Mouse (Mus musculus): Measurements from ENCODE around the gene Cutal. TPM values are rescaled to one million over a fixed set of nuclear protein-coding genes. Genes with fewer than 3 reads are reported as not detected.
A peak's percentile ranks its signal among the peaks of the same experiment; 100 is the strongest.
"Not testable (repeated sequence)": the region's sequence is repeated elsewhere in the genome, so short reads cannot be mapped to it uniquely, and the experiment has no call there.

The Cutal gene
- polyA plus RNA-seq (2012; rRNA removed) = 1.9 and 3.0 TPM in 2 replicates

DNA sequence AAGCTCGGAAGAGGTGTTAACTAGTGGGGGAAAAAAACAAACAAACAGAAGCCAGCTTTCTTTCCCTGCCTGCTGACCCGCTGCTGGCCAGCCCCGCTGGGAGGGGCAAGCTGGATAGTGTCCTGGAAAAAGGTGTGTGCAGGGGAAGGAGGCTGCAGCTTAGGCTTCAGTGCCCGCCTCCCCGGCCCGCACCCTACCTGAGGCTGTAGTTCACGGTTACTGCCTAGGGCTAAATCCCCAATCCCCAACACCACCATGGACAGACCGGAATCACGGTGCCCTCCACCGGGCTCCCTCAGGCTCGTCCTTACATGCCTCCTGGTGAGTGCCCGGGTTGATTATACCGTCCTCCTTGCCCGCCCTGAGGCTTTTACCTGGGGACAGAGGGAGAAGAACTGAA, at the start of gene Cutal:
Gene Cutal (plus strand): TSS at position 126 of the 400 bp plus-strand sequence.
- no peak for DNase-seq (ENCODE audit: low spot score)

DNA sequence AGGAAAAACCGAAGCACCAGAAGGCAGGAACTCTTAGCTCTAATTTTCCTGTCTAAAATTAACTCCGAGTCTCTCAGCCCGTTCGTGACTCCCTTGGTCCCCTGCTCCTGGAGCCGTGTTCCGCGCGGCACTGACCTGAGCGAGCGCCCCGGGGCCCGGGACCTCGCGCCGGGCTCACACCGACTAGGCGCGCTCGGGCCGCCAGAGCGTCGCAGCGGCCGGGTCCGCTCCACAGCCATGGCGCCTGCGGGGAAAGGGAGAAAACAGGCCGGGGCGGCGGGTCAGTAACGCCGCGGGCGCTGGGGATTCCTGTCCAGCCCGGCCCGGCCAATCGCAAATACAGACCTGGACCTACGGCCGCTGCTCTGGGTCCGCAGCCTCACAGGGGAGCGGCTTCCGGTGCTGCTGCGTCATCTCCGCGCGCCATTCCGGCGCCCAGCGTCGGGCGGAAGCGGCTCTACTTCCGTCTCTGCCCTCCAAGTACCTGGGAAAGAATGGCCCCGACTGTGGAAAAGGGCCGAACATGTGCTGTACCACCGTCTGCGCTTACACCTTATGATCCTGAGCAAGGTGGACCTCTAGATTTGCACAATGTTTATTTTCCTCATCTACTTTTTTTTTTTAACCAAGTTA, 48.3 kb upstream of the Cutal start, which contains the start of gene Fbxw2:
Gene Fbxw2 (minus strand): TSS at position 485 of the 633 bp plus-strand sequence.
- DNase-seq (ENCODE audit: low spot score) = peak; percentile 83

DNA sequence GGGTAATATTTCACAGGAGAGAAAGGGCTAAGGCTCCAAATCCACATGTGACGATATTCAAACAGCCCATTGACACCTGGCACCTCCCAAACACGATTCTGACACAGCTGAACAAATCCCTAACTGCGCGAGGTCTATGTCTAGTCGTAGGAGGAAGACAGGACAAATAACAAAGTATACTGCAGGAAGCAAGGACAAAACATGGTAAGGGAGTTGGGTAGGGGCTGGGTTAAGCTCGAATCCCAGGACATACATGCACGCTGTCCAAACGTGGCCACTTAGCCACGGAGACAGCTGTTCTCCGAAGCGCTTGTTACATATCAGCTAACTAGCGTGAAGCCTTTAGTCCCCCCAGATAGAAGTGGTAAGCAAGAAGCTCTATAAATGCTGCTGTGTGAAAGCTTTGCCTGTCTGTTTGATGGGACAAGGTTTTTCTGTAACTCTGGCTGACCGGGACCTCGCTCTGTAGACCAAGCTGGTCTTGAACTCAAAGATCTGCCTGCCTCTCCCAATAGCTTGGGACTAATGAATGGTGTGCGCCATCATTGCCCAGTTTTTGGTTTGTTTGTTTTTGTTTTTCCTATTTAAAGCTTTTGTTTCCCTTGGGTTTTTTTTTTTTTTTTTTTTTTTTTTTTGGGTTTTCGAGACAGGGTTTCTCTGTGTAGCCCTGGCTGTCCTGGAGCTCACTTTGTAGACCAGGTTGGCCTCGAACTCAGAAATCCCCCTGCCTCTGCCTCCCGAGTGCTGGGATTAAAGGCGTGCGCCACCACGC, 47.5 kb upstream of the Cutal start:
- DNase-seq (ENCODE audit: low spot score) = no peak

GRCm38 (mm10) chr2:34827591-34827990, 46.6 kb upstream of the Cutal start:
- no peak for DNase-seq (ENCODE audit: low spot score)

DNA sequence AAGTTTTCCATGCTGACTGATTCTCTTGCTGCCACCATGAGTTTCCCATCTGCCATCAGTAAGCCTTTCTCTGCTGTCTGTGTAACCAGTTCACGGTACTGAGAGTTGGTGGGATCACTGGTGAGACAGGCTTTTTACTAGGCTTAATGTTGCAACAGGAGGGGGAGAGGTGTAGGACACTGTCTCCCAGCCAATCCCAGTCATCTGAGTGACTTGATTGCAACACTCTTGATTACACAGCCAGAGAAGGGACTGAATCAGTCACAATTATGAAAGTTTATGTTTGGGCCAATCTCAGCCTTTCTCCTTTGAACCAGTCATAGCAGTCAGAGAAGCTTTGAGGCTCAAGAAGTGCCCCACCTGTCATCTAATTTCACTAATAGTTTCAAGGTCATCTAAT, 46.2 kb upstream of the Cutal start:
- no peak for DNase-seq (ENCODE audit: low spot score)

- DNase-seq (ENCODE audit: low spot score) = not testable (repeated sequence)
Measured at GRCm38 (mm10) chr2:34830066-34830465, 44.1 kb upstream of the Cutal start.

DNA sequence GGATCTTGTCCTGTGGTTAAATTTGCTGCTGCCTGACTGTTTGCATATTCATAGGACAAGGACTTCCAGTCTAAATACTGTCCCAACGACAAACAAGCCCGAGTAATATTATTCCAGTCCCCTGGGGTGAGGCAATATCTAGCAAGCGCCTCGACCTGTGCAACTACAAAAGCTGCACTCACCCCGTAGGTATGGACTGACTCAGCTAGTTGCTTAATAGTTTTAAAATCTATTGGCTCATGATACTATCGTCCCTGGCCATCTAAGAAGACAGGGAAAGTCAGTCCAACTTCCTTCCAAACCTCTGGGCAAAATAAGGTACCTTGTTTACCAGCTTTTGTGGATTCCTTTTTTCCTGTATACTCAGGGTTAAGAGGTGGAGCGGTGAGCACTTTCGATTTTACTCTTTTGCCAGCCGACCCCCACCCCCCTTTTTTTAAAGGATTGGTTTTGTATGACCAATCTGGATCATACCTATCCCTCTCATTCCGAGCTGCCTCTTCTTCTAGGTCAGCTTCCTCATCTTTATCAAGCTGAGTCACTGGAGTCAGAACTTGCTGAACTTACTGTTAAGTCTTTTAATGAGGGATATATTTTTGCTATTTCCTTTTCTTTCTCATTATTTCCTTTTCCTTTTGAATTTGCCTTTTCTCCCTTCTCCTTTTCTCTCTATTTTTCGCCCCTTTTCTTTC, 41.3 kb upstream of the Cutal start, which contains the start of gene Gm34653:
Gene Gm34653 (plus strand): TSS at position 242 of the 692 bp plus-strand sequence.
- DNase-seq (ENCODE audit: low spot score) = not testable (repeated sequence)

GRCm38 (mm10) chr2:34833624-34834023, 40.6 kb upstream of the Cutal start:
- no peak for DNase-seq (ENCODE audit: low spot score)

DNA sequence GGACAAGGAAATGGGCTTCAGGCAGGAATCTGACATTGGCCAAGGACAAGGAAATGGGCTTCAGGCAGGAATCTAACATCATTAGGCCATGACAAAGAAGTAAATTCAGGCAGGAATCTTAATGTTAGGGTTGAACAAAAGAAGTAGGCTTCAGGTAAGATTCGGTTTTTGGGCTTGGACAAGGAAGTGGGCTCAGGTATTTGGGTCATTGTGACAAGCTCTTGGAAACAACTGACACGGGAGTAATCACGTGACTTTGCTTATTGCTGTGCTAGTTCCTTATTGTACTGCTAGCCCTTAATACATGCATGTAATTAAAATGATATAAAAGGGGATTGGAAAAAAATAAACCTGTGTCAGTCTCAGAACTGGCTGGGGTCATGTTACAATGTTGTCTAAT, 38.5 kb upstream of the Cutal start:
- no peak for DNase-seq (ENCODE audit: low spot score)

DNA sequence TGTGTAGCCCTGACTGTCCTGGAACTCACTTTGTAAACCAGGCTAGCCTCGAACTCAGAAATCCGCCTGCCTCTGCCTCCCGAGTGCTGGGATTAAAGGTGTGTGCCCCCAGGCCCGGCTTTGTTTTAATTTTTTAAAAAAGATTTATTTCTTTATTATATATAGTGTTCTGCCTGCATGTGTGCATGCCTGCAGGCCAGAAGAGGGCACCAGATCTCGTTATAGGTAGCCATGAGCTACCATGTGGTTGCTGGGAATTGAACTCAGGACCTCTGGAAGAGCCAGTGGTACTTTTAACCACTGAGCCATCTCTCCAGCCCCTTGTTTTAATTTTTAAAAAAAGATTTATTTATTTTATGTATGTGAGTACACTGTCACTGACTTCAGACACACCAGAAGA, 34.1 kb upstream of the Cutal start:
- not testable (repeated sequence) for DNase-seq (ENCODE audit: low spot score)

DNA sequence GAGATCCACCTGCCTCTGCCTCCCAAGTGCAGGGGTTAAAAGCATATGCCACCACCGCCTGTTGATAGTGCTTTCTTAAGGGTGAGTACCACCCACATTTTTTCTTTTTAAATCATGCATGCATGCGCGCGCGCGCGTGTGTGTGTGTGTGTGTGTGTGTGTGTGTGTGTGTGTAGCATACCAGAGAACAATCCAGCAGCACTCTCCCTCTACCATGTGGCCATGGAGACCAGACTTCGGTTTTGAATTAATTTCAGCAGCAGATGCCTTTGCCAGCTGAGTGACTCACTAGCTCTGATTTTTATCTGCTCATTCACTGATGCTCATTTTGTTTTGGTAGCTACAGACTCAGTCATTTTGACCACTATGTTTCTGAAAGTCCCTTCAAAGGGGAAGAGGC, 32.5 kb upstream of the Cutal start:
- DNase-seq (ENCODE audit: low spot score) = no peak

DNA sequence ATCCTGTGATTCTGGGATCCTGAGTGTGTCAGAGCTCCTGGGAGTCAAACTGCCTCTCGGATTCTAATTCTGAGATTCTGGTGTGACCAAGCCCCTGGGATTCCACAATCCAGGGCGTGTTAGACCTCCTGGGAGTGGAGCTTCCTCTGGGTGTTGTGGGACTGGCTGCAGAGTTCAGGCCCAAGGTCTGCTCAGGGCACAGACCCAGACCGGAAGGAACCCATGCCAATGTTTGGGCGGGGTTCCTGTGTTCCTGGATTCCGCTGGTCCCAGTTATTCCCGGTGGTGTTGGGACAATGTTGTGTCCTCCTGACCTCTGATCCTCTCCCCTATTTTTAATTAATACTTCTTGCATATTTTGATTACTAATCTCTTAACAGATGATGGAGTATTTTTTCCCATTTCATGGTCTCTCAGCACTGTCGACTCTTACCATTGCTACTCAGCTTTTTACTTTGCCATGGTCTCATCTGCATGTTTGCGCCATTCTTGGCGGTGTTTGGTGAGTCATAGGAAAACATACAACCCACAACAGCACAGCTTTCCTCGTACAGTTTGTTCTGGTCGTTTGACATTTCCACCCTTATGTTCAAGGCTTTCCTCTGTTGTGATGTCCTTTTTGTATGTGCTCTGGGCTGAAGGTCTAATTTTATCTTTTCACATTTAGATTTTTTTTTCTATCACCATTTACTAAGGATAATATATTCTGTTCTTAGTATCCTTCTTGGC, 30.8 kb upstream of the Cutal start:
- DNase-seq (ENCODE audit: low spot score) = no peak

GRCm38 (mm10) chr2:34847702-34848101, 26.5 kb upstream of the Cutal start:
- no peak for DNase-seq (ENCODE audit: low spot score)

DNA sequence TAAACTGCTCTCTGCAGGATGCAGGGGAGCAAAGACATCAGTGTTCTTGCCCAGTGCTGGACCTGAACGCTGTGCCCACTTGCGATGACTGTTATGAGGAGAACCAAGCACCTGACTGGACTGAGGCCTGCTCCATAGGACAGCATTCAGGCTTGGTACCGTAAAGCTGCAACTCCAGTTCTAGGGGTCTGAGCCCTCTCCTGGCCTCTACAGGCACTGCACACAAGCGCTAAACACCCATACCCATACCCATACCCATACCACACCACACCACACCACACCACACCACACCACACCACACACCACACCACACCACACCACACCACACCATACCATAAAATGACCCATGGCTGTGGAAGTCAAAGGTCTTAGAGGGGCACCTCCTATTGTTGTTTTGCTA, 18.9 kb upstream of the Cutal start:
- no peak for DNase-seq (ENCODE audit: low spot score)

- DNase-seq (ENCODE audit: low spot score) = no peak
Measured at GRCm38 (mm10) chr2:34857728-34858127, 16.5 kb upstream of the Cutal start.

DNA sequence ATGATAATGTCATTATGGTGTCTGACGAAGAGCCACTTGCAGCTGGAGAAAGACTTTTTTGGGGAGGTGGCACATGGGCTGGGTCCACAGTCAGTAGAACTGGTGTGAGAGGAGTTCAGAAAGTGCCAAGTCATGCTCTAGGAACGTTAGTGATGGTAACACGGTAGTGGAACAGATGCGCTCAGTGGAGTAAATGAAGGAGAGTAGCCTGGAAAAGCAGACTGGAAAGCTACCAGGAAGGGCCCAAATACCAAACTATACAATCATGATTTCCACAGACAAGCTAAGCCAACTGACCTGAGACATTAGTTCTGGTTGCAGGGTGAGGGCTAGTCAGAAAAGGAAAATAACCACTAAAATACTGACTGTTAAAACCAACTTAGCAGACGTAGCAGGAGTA, 4.5 kb upstream of the Cutal start:
- DNase-seq (ENCODE audit: low spot score) = no peak

- peak; percentile 87 for DNase-seq (ENCODE audit: low spot score)
Measured at GRCm38 (mm10) chr2:34870520-34871474, 3.4 kb upstream of the Cutal start.

DNA sequence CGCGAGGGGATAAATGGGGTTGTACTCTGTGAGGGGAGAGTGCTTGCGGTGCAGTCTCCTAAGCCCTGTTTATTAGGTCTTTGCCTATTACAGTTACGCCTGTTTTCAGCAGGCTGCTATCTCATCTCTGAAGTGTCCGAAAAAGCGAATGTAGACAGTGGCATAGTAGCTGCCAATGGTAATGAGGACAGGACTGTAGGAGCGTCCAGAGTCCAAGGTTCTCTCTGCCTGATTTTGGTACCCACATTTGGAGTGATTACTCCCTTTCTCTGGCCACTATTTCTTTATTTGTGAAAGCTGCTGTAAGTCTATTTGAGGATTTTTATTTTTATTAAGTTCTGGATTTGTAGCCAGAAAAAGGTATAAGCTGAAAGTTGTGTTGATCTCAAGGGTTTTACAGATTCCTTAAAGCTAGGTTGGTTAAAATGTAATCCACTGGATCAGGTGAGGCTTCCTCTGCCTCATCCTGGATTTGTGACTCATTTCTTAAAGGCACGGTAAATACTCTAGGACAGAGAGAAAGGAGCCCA, 685 bp downstream of the Cutal start, which contains the start of gene Psmd5:
Gene Psmd5 (minus strand): TSS at position 153 of the 530 bp plus-strand sequence.
- no peak for DNase-seq (ENCODE audit: low spot score)

DNA sequence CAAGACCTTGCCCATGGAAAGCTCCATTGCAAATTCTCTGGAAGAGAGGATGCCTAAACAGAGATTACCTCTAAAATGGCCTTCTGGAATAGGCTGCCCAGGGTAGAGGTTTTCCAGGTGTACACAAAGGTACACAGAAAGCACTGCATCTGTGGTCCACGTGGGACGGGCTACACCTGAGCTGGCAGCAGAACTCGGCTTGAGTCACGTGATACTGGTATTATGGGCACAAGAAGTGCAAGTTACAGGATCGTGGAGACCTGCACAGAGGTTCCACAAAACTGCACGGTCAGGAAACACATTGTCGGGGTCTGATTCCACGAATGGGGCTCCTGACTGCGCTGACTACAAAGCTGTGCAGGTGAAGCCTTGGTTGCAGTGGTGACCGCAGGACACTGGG, 5.9 kb downstream of the Cutal start:
- DNase-seq (ENCODE audit: low spot score) = no peak

DNA sequence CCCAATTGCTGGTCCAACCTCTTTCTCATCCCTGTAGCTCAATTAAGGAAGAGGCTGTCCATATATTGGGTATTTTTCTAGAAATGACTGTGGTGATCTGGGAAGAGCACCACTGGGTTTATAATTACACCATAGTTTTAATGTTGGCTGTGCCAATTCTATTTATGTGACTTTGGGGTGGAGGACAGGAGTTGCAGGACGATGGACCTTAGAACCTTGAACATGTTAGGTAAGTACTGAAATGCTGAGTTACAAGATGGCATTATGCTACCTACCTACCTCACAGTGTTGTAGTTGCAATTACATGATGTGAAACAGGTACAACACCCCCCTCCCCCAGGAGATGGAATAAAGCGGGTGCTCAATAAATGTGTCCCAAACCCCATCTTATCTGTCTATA, 8.6 kb downstream of the Cutal start:
- no peak for DNase-seq (ENCODE audit: low spot score)

Data from urinary bladder, adult 2 months (tissue).